Mouse (Mus musculus) G1E (cell line): ENCODE measurements around the gene Fam126a.

Experiments used
- CTCF ChIP-seq: IDR thresholded peaks from 2 replicates; pipeline ENCODE4 v1.5.1; 2012; ENCODE audit warnings: low read depth, low read length, inconsistent platforms, mixed read lengths
- POLR2AphosphoS5 ChIP-seq: IDR thresholded peaks from 2 replicates; pipeline ENCODE4 v1.6.1; 2012; ENCODE audit warnings: low read depth, low read length, inconsistent platforms; ENCODE audit not compliant: insufficient replicate concordance

DNA sequence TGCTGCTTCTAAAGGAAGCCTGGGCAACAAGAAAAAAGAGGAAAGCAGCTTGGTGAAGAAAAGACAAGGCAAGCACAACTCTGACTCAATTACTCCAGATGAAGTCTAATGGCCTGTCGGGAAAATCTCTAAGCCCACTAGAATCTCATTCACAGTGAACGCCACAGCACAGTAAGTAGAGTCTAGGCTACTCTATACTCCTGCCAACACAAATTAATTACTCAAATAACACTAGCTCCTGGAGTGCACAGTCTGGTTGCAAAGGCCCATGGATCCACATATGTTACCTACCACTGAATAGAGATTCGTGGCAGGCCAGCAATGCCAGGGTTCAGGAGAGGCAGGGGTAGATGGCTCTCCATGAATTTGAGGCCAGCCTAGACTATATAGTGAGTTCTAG, 40.5 kb downstream of the Fam126a start:
- TF ChIP-seq CTCF (no peak), POLR2AphosphoS5 (no peak)
